Mouse (Mus musculus) lung, postnatal 0 days (tissue): ENCODE measurements around the gene Thoc6. TPM values are rescaled to one million over a fixed set of nuclear protein-coding genes. Genes with fewer than 3 reads are reported as not detected.

Source experiments
- ATAC-seq: fragments of 200-750 bp; cut with Nextera tagmentation; 2 replicates; pipeline ENCODE4 v1.8.0; 2017; ENCODE audit warnings: moderate library complexity
- DNase-seq: peaks from one replicate; pipeline ENCODE4 v3.0.0-alpha.2; 2016; ENCODE audit warnings: low spot score
- H3K27ac ChIP-seq: fragments of 300-500 bp; sonication (generic); 2 replicates; pipeline ENCODE4 v1.5.1; 2014; ENCODE audit warnings: antibody characterized with exemption, mild to moderate bottlenecking, low read length, mixed read lengths
- H3K27me3 ChIP-seq: fragments of 300-500 bp; sonication (generic); replicated peaks from 2 replicates; pipeline ENCODE4 v1.6.1; 2014; ENCODE audit warnings: low read length, mixed read lengths; ENCODE audit not compliant: insufficient read depth
- H3K36me3 ChIP-seq: fragments of 300-500 bp; sonication (generic); 2 replicates; pipeline ENCODE4 v1.6.1; 2014; ENCODE audit warnings: low read length, mixed read lengths; ENCODE audit not compliant: insufficient read depth
- H3K4me1 ChIP-seq: fragments of 300-500 bp; sonication (generic); 2 replicates; pipeline ENCODE4 v1.6.1; 2014; ENCODE audit warnings: antibody characterized with exemption, low read depth, low read length, mixed read lengths; ENCODE audit not compliant: insufficient read depth
- H3K4me2 ChIP-seq: fragments of 300-500 bp; sonication (generic); replicated peaks from 2 replicates; pipeline ENCODE4 v1.6.1; 2014; ENCODE audit warnings: low read depth, mild to moderate bottlenecking, low read length, moderate library complexity, mixed read lengths
- H3K4me3 ChIP-seq: fragments of 300-500 bp; sonication (generic); 2 replicates; pipeline ENCODE4 v1.5.1; 2014; ENCODE audit warnings: low read depth, low read length
- H3K9ac ChIP-seq: fragments of 300-500 bp; sonication (generic); replicated peaks from 2 replicates; pipeline ENCODE4 v1.6.1; 2014; ENCODE audit warnings: low read depth, mild to moderate bottlenecking
- H3K9me3 ChIP-seq: fragments of 300-500 bp; sonication (generic); 2 replicates; pipeline ENCODE4 v1.6.1; 2016; ENCODE audit warnings: low read length, mixed read lengths
- CTCF ChIP-seq: IDR thresholded peaks from 2 replicates; pipeline ENCODE4 v1.5.1; 2016; ENCODE audit warnings: antibody characterized with exemption, mild to moderate bottlenecking
- EP300 ChIP-seq: IDR thresholded peaks from 2 replicates; pipeline ENCODE4 v1.6.1; 2016; ENCODE audit warnings: antibody characterized with exemption, mild to moderate bottlenecking, control low read depth
- WGBS: fragments of 180-500 bp; shearing (Covaris S2); extraction: QIAGEN DNeasy Blood & Tissue Kit; methylation state at CpG from one replicate; pipeline ENCODE4 v1.1.7; 2014; 5-methylcytosine and 5-hydroxymethylcytosine counted together
- polyA plus RNA-seq: library from polyadenylated mRNA; unstranded; fragments of >200 nt; fragmentation: Nextera tagmentation; extraction: Ambion mirVana; gene quantifications from 2 replicates; pipeline ENCODE4 v1.2.1, GENCODE M21; 2015

The Thoc6 gene
- polyA plus RNA-seq, 1 experiment from 2014 or later = 18.1 TPM

- 41% methylated on average over 9 of the region's 9 CpGs for WGBS
- H3K4me1 ChIP-seq = peaks cover 7% of the 10 kb centered on the region; the same call in 1 of the 2 replicates
- TF ChIP-seq EP300 (no peak), CTCF (no peak)
- no peak for DNase-seq
- no peak for ATAC-seq
- no peak overlapping the region for H3K4me2 ChIP-seq
- H3K4me3 ChIP-seq = no peak overlapping the region
- H3K9ac ChIP-seq = no peak overlapping the region
- peaks cover 14% of the 10 kb centered on the region; the same call in 1 of the 2 replicates for H3K27me3 ChIP-seq
- H3K9me3 ChIP-seq = no peaks in the 10 kb centered on the region
- no peaks in the 10 kb centered on the region for H3K36me3 ChIP-seq
- no peak overlapping the region for H3K27ac ChIP-seq
Measured at GRCm38 (mm10) chr17:23680336-23680735, 6.7 kb upstream of the Thoc6 start.

- H3K36me3 ChIP-seq = no peaks in the 10 kb centered on the region
Measured at GRCm38 (mm10) chr17:23679127-23679835, 5.6 kb upstream of the Thoc6 start, which contains the start of gene Cldn6. Gene Cldn6, plus strand, starts transcription at chr17:23679249.

GRCm38 (mm10) chr17:23677236-23677679 lies 3.6 kb upstream of the Thoc6 start, which contains the start of gene Tnfrsf12a:
Gene Tnfrsf12a, minus strand, starts transcription at chr17:23677468.
- no peaks in the 10 kb centered on the region for H3K9me3 ChIP-seq
- H3K36me3 ChIP-seq = no peaks in the 10 kb centered on the region
- H3K27ac ChIP-seq = peak within 1 kb of the TSS; percentile 79
- ATAC-seq (peak; percentile 54), DNase-seq (peak; percentile 90)
- peaks cover 20% of the 10 kb centered on the region; the same call in 1 of the 2 replicates for H3K4me1 ChIP-seq
- H3K9ac ChIP-seq = peak within 1 kb of the TSS; percentile 61
- no peak for TF ChIP-seq EP300
- H3K27me3 ChIP-seq = peaks cover 6% of the 10 kb centered on the region; the same call in 1 of the 2 replicates
- H3K4me2 ChIP-seq = peak within 1 kb of the TSS; percentile 65
- H3K4me3 ChIP-seq = peak within 1 kb of the TSS; percentile 65
- under 1% methylated on average over 34 of the region's 34 CpGs for WGBS

More at GRCm38 (mm10) chr17:23679127-23679835, 5.6 kb upstream of the Thoc6 start, which contains the start of gene Cldn6:
- Histone ChIP-seq H3K4me2 (peak within 1 kb of the TSS; percentile 54), H3K27ac (no peak within 1 kb of the TSS), H3K4me3 (peak within 1 kb of the TSS; percentile 25), H3K27me3 (peaks cover 14% of the 10 kb centered on the region; the same call in 1 of the 2 replicates), H3K9me3 (no peaks in the 10 kb centered on the region), H3K4me1 (peaks cover 16% of the 10 kb centered on the region; the same call in 1 of the 2 replicates), H3K9ac (no peak within 1 kb of the TSS)
- TF ChIP-seq CTCF = no peak
- no peak for TF ChIP-seq EP300
- WGBS = 6% methylated on average over 34 of the region's 38 CpGs
- ATAC-seq (no peak), DNase-seq (no peak)

GRCm38 (mm10) chr17:23676473-23677031 lies 2.9 kb upstream of the Thoc6 start:
- TF ChIP-seq CTCF = no peak
- no peak for TF ChIP-seq EP300
- Histone ChIP-seq H3K9ac (peak overlapping the region; percentile 61), H3K4me2 (peak overlapping the region; percentile 65), H3K27ac (peak overlapping the region; percentile 79), H3K27me3 (peaks cover 6% of the 10 kb centered on the region; the same call in 1 of the 2 replicates), H3K4me1 (peaks cover 20% of the 10 kb centered on the region; the same call in 1 of the 2 replicates), H3K4me3 (peak overlapping the region; percentile 65), H3K36me3 (no peaks in the 10 kb centered on the region), H3K9me3 (no peaks in the 10 kb centered on the region)
- ATAC-seq = peak; percentile 18
- under 1% methylated on average over 30 of the region's 37 CpGs for WGBS
- peak; percentile 55 for DNase-seq

- DNase-seq = peak; percentile 70
- Histone ChIP-seq H3K4me3 (peak overlapping the region; percentile 65), H3K4me1 (peaks cover 20% of the 10 kb centered on the region; the same call in 1 of the 2 replicates), H3K9me3 (no peaks in the 10 kb centered on the region), H3K9ac (no peak overlapping the region; the same call in 1 of the 2 replicates), H3K4me2 (peak overlapping the region; percentile 80), H3K27ac (peak overlapping the region; percentile 74), H3K36me3 (no peaks in the 10 kb centered on the region), H3K27me3 (no peaks in the 10 kb centered on the region; the same call in 1 of the 2 replicates)
- no peak for ATAC-seq
- TF ChIP-seq EP300 (no peak), CTCF (peak; percentile 36)
- WGBS = 19% methylated on average over 15 of the region's 15 CpGs
Measured at GRCm38 (mm10) chr17:23675564-23676281, 2.0 kb upstream of the Thoc6 start.
